Mouse (Mus musculus) lung, postnatal 0 days (tissue): ENCODE data around the gene Fam216a. TPM values are rescaled to one million over a fixed set of nuclear protein-coding genes. Genes with fewer than 3 reads are reported as not detected.
"Not testable (repeated sequence)": the region's sequence is repeated elsewhere in the genome, so short reads cannot be mapped to it uniquely, and the experiment has no call there.

Source experiments
- ATAC-seq: fragments of 200-750 bp; cut with Nextera tagmentation; 2 replicates; pipeline ENCODE4 v1.8.0; 2017; ENCODE audit warnings: moderate library complexity
- DNase-seq: peaks from one replicate; pipeline ENCODE4 v3.0.0-alpha.2; 2016; ENCODE audit warnings: low spot score
- H3K27ac ChIP-seq: fragments of 300-500 bp; sonication (generic); 2 replicates; pipeline ENCODE4 v1.5.1; 2014; ENCODE audit warnings: antibody characterized with exemption, mild to moderate bottlenecking, low read length, mixed read lengths
- H3K27me3 ChIP-seq: fragments of 300-500 bp; sonication (generic); replicated peaks from 2 replicates; pipeline ENCODE4 v1.6.1; 2014; ENCODE audit warnings: low read length, mixed read lengths; ENCODE audit not compliant: insufficient read depth
- H3K36me3 ChIP-seq: fragments of 300-500 bp; sonication (generic); 2 replicates; pipeline ENCODE4 v1.6.1; 2014; ENCODE audit warnings: low read length, mixed read lengths; ENCODE audit not compliant: insufficient read depth
- H3K4me1 ChIP-seq: fragments of 300-500 bp; sonication (generic); 2 replicates; pipeline ENCODE4 v1.6.1; 2014; ENCODE audit warnings: antibody characterized with exemption, low read depth, low read length, mixed read lengths; ENCODE audit not compliant: insufficient read depth
- H3K4me2 ChIP-seq: fragments of 300-500 bp; sonication (generic); replicated peaks from 2 replicates; pipeline ENCODE4 v1.6.1; 2014; ENCODE audit warnings: low read depth, mild to moderate bottlenecking, low read length, moderate library complexity, mixed read lengths
- H3K4me3 ChIP-seq: fragments of 300-500 bp; sonication (generic); 2 replicates; pipeline ENCODE4 v1.5.1; 2014; ENCODE audit warnings: low read depth, low read length
- H3K9ac ChIP-seq: fragments of 300-500 bp; sonication (generic); replicated peaks from 2 replicates; pipeline ENCODE4 v1.6.1; 2014; ENCODE audit warnings: low read depth, mild to moderate bottlenecking
- H3K9me3 ChIP-seq: fragments of 300-500 bp; sonication (generic); 2 replicates; pipeline ENCODE4 v1.6.1; 2016; ENCODE audit warnings: low read length, mixed read lengths
- CTCF ChIP-seq: IDR thresholded peaks from 2 replicates; pipeline ENCODE4 v1.5.1; 2016; ENCODE audit warnings: antibody characterized with exemption, mild to moderate bottlenecking
- EP300 ChIP-seq: IDR thresholded peaks from 2 replicates; pipeline ENCODE4 v1.6.1; 2016; ENCODE audit warnings: antibody characterized with exemption, mild to moderate bottlenecking, control low read depth
- WGBS: fragments of 180-500 bp; shearing (Covaris S2); extraction: QIAGEN DNeasy Blood & Tissue Kit; methylation state at CpG from one replicate; pipeline ENCODE4 v1.1.7; 2014; 5-methylcytosine and 5-hydroxymethylcytosine counted together
- polyA plus RNA-seq: library from polyadenylated mRNA; unstranded; fragments of >200 nt; fragmentation: Nextera tagmentation; extraction: Ambion mirVana; gene quantifications from 2 replicates; pipeline ENCODE4 v1.2.1, GENCODE M21; 2015

The Fam216a gene
- polyA plus RNA-seq, result 41.0 and 42.1 TPM in 2 replicates

- WGBS, result under 1% methylated on average over 53 of the region's 53 CpGs
- DNase-seq, result peak; percentile 99
- peak; percentile 96 for ATAC-seq
- no peaks in the 10 kb centered on the region for H3K9me3 ChIP-seq
- H3K36me3 ChIP-seq, result 0 out of 2 replicates have a peak, but pooled peaks cover 9% of the 10 kb centered on the region
- peak within 1 kb of the TSS; percentile 78 for H3K4me2 ChIP-seq
- H3K27ac ChIP-seq, result peak within 1 kb of the TSS; percentile 87
- H3K27me3 ChIP-seq, result no peaks in the 10 kb centered on the region
- H3K9ac ChIP-seq, result peak within 1 kb of the TSS; percentile 52
- H3K4me3 ChIP-seq, result peak within 1 kb of the TSS; percentile 72
- TF ChIP-seq CTCF, result no peak
- no peak for TF ChIP-seq EP300
- 0 out of 2 replicates have a peak, but pooled peaks cover 2% of the 10 kb centered on the region for H3K4me1 ChIP-seq
These were observed at the start of gene Fam216a for GRCm38 (mm10) chr5:122372192-122372769. Gene Fam216a, minus strand, starts transcription at chr5:122372364.

GRCm38 (mm10) chr5:122421271-122422068, 49.3 kb upstream of the Fam216a start, which contains the start of gene Anapc7:
Gene Anapc7, plus strand, starts transcription at chr5:122421693.
- peak; percentile 12 for ATAC-seq

GRCm38 (mm10) chr5:122420676-122421075, 48.5 kb upstream of the Fam216a start:
- not testable (repeated sequence) for H3K27me3 ChIP-seq, H3K9ac ChIP-seq, H3K4me2 ChIP-seq, H3K36me3 ChIP-seq, H3K9me3 ChIP-seq, H3K4me1 ChIP-seq, H3K4me3 ChIP-seq, DNase-seq, ATAC-seq, H3K27ac ChIP-seq
- WGBS, result 47% methylated on average over 4 of the region's 4 CpGs

More at GRCm38 (mm10) chr5:122421271-122422068, 49.3 kb upstream of the Fam216a start, which contains the start of gene Anapc7:
- H3K4me1 ChIP-seq, result 0 out of 2 replicates have a peak, but pooled peaks cover 5% of the 10 kb centered on the region
- peak; percentile 39 for TF ChIP-seq CTCF
- no peak for TF ChIP-seq EP300
- peak within 1 kb of the TSS; percentile 52 for H3K27ac ChIP-seq
- H3K9ac ChIP-seq, result peak within 1 kb of the TSS; percentile 87
- no peaks in the 10 kb centered on the region for H3K27me3 ChIP-seq
- DNase-seq, result no peak
- H3K36me3 ChIP-seq, result no peaks in the 10 kb centered on the region
- peak within 1 kb of the TSS; percentile 83 for H3K4me2 ChIP-seq
- WGBS, result 16% methylated on average over 17 of the region's 17 CpGs
- peak within 1 kb of the TSS; percentile 95 for H3K4me3 ChIP-seq
- no peaks in the 10 kb centered on the region for H3K9me3 ChIP-seq

DNA sequence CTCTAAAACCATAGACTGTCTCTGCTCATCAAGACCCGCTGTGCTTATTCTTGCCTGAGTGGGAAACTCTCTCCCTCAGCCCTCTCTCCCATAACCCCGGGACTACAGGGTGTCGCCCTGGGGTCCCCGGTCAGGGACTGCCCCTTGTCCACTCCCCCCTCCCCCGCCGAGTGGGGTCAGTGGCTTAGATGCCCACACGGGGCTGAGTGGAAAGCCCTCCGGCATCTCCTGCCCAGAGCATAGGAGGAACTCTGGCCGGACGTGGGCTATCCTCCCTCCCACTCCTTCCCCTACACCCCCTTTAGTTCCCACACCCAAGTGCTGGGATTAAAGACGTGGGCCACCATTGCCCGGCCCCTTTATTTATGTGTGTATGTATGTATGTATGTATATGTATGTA, 43.3 kb upstream of the Fam216a start:
- no peaks in the 10 kb centered on the region for H3K27me3 ChIP-seq
- DNase-seq, result no peak
- no peak overlapping the region for H3K4me3 ChIP-seq
- H3K9ac ChIP-seq, result no peak overlapping the region
- no peak overlapping the region for H3K27ac ChIP-seq
- no peak for ATAC-seq
- WGBS, result 85% methylated on average over 12 of the region's 12 CpGs
- H3K4me1 ChIP-seq, result no peaks in the 10 kb centered on the region
- TF ChIP-seq CTCF (no peak), EP300 (no peak)
- no peak overlapping the region for H3K4me2 ChIP-seq
- H3K36me3 ChIP-seq, result no peaks in the 10 kb centered on the region
- no peaks in the 10 kb centered on the region for H3K9me3 ChIP-seq

GRCm38 (mm10) chr5:122414351-122414750, 42.2 kb upstream of the Fam216a start:
- Histone ChIP-seq H3K4me1 (no peaks in the 10 kb centered on the region), H3K27ac (no peak overlapping the region), H3K27me3 (no peaks in the 10 kb centered on the region), H3K9ac (no peak overlapping the region), H3K36me3 (no peaks in the 10 kb centered on the region), H3K4me3 (no peak overlapping the region), H3K4me2 (no peak overlapping the region), H3K9me3 (no peaks in the 10 kb centered on the region)
- no peak for ATAC-seq
- 84% methylated on average over 5 of the region's 5 CpGs for WGBS
- DNase-seq, result no peak
- TF ChIP-seq CTCF, result no peak
- TF ChIP-seq EP300, result no peak

GRCm38 (mm10) chr5:122412826-122413225, 40.7 kb upstream of the Fam216a start:
- Histone ChIP-seq H3K27me3 (no peaks in the 10 kb centered on the region), H3K27ac (no peak overlapping the region), H3K4me3 (no peak overlapping the region), H3K36me3 (no peaks in the 10 kb centered on the region), H3K4me2 (no peak overlapping the region), H3K4me1 (no peaks in the 10 kb centered on the region), H3K9ac (no peak overlapping the region), H3K9me3 (no peaks in the 10 kb centered on the region)
- ATAC-seq (peak; percentile 92), DNase-seq (peak; percentile 88)
- TF ChIP-seq EP300, result no peak; the same call in 1 of the 2 replicates
- no peak for TF ChIP-seq CTCF
- WGBS, result 27% methylated on average over 6 of the region's 6 CpGs
